Mouse (Mus musculus): ENCODE data around the gene Gpn3. TPM values are rescaled to one million over a fixed set of nuclear protein-coding genes. Genes with fewer than 3 reads are reported as not detected.

The Gpn3 gene
- polyA plus RNA-seq, 1 experiment from 2014 or later: 68.6 TPM

- no peaks in the 10 kb centered on the region for H3K27me3 ChIP-seq (ENCODE audit: control insufficient read depth, insufficient read depth, low read length)
- no peak for ATAC-seq (replicated peaks; ENCODE audit: extremely low read depth, insufficient read depth, low FRiP score)
- H3K27ac ChIP-seq (ENCODE audit: low read length): no peak overlapping the region
- WGBS: 87% methylated on average over 4 of the region's 4 CpGs
- peaks cover 14% of the 10 kb centered on the region for H3K36me3 ChIP-seq (ENCODE audit: control insufficient read depth, insufficient read depth)
- no peaks in the 10 kb centered on the region for H3K9me3 ChIP-seq (replicated peaks; ENCODE audit: control insufficient read depth, low read length)
- H3K4me2 ChIP-seq (ENCODE audit: low read depth, low read length): no peak overlapping the region
- peaks cover 8% of the 10 kb centered on the region for H3K4me1 ChIP-seq (ENCODE audit: control insufficient read depth, insufficient read depth, low read length)
- H3K9ac ChIP-seq (ENCODE audit: low read length): no peak overlapping the region
- no peak overlapping the region for H3K4me3 ChIP-seq (ENCODE audit: low read length)
These were observed 5.6 kb downstream of the Gpn3 start for GRCm38 (mm10) chr5:122377101-122377833.

GRCm38 (mm10) chr5:122378171-122378570 is 6.5 kb downstream of the Gpn3 start:
- no peak for ATAC-seq (replicated peaks; ENCODE audit: extremely low read depth, insufficient read depth, low FRiP score)

GRCm38 (mm10) chr5:122379374-122380155 is 7.9 kb downstream of the Gpn3 start:
- Histone ChIP-seq H3K27me3 (ENCODE audit: control insufficient read depth, insufficient read depth, low read length) (no peaks in the 10 kb centered on the region), H3K4me3 (ENCODE audit: low read length) (no peak overlapping the region), H3K27ac (ENCODE audit: low read length) (no peak overlapping the region), H3K9ac (ENCODE audit: low read length) (no peak overlapping the region), H3K36me3 (ENCODE audit: control insufficient read depth, insufficient read depth) (peaks cover 17% of the 10 kb centered on the region), H3K9me3 (replicated peaks; ENCODE audit: control insufficient read depth, low read length) (no peaks in the 10 kb centered on the region), H3K4me1 (ENCODE audit: control insufficient read depth, insufficient read depth, low read length) (no peaks in the 10 kb centered on the region), H3K4me2 (ENCODE audit: low read depth, low read length) (no peak overlapping the region)
- ATAC-seq (replicated peaks; ENCODE audit: extremely low read depth, insufficient read depth, low FRiP score): peak; percentile 63; the same call in 1 of the 2 replicates
- WGBS: 53% methylated on average over 11 of the region's 11 CpGs

More at GRCm38 (mm10) chr5:122378171-122378570, 6.5 kb downstream of the Gpn3 start:
- H3K4me1 ChIP-seq (ENCODE audit: control insufficient read depth, insufficient read depth, low read length): peaks cover 3% of the 10 kb centered on the region
- no peak overlapping the region for H3K4me2 ChIP-seq (ENCODE audit: low read depth, low read length)
- no peaks in the 10 kb centered on the region for H3K27me3 ChIP-seq (ENCODE audit: control insufficient read depth, insufficient read depth, low read length)
- H3K4me3 ChIP-seq (ENCODE audit: low read length): no peak overlapping the region
- WGBS: 92% methylated on average over 12 of the region's 12 CpGs
- no peaks in the 10 kb centered on the region for H3K9me3 ChIP-seq (replicated peaks; ENCODE audit: control insufficient read depth, low read length)
- peaks cover 17% of the 10 kb centered on the region for H3K36me3 ChIP-seq (ENCODE audit: control insufficient read depth, insufficient read depth)
- H3K27ac ChIP-seq (ENCODE audit: low read length): no peak overlapping the region
- no peak overlapping the region for H3K9ac ChIP-seq (ENCODE audit: low read length)

- ATAC-seq (replicated peaks; ENCODE audit: extremely low read depth, insufficient read depth, low FRiP score): no peak
- Histone ChIP-seq H3K4me3 (ENCODE audit: low read length) (no peak overlapping the region), H3K9ac (ENCODE audit: low read length) (no peak overlapping the region), H3K36me3 (ENCODE audit: control insufficient read depth, insufficient read depth) (no peaks in the 10 kb centered on the region), H3K9me3 (replicated peaks; ENCODE audit: control insufficient read depth, low read length) (no peaks in the 10 kb centered on the region), H3K27me3 (ENCODE audit: control insufficient read depth, insufficient read depth, low read length) (no peaks in the 10 kb centered on the region), H3K27ac (ENCODE audit: low read length) (no peak overlapping the region), H3K4me2 (ENCODE audit: low read depth, low read length) (no peak overlapping the region), H3K4me1 (ENCODE audit: control insufficient read depth, insufficient read depth, low read length) (peaks cover 9% of the 10 kb centered on the region)
- WGBS: 89% methylated on average over 5 of the region's 5 CpGs
These were observed 18.3 kb downstream of the Gpn3 start for GRCm38 (mm10) chr5:122390006-122390405.

GRCm38 (mm10) chr5:122390671-122391070 is 19.0 kb downstream of the Gpn3 start:
- no peak for ATAC-seq (replicated peaks; ENCODE audit: extremely low read depth, insufficient read depth, low FRiP score)
- Histone ChIP-seq H3K9ac (ENCODE audit: low read length) (no peak overlapping the region), H3K27ac (ENCODE audit: low read length) (no peak overlapping the region), H3K9me3 (replicated peaks; ENCODE audit: control insufficient read depth, low read length) (no peaks in the 10 kb centered on the region), H3K27me3 (ENCODE audit: control insufficient read depth, insufficient read depth, low read length) (no peaks in the 10 kb centered on the region), H3K4me1 (ENCODE audit: control insufficient read depth, insufficient read depth, low read length) (peaks cover 9% of the 10 kb centered on the region), H3K36me3 (ENCODE audit: control insufficient read depth, insufficient read depth) (no peaks in the 10 kb centered on the region), H3K4me2 (ENCODE audit: low read depth, low read length) (no peak overlapping the region), H3K4me3 (ENCODE audit: low read length) (no peak overlapping the region)

- H3K9me3 ChIP-seq (replicated peaks; ENCODE audit: control insufficient read depth, low read length): no peaks in the 10 kb centered on the region
- no peaks in the 10 kb centered on the region for H3K27me3 ChIP-seq (ENCODE audit: control insufficient read depth, insufficient read depth, low read length)
- no peak for ATAC-seq (replicated peaks; ENCODE audit: extremely low read depth, insufficient read depth, low FRiP score)
- H3K27ac ChIP-seq (ENCODE audit: low read length): no peak overlapping the region
- 48% methylated on average over 15 of the region's 16 CpGs for WGBS
- H3K36me3 ChIP-seq (ENCODE audit: control insufficient read depth, insufficient read depth): no peaks in the 10 kb centered on the region
- H3K4me2 ChIP-seq (ENCODE audit: low read depth, low read length): peak overlapping the region; percentile 48; the same call in 1 of the 2 replicates
- H3K4me3 ChIP-seq (ENCODE audit: low read length): peak overlapping the region; percentile 75
- H3K4me1 ChIP-seq (ENCODE audit: control insufficient read depth, insufficient read depth, low read length): peaks cover 9% of the 10 kb centered on the region
- H3K9ac ChIP-seq (ENCODE audit: low read length): no peak overlapping the region; the same call in 1 of the 2 replicates
These were observed 19.6 kb downstream of the Gpn3 start for GRCm38 (mm10) chr5:122391178-122391785.

GRCm38 (mm10) chr5:122391786-122392180 is 20.1 kb downstream of the Gpn3 start, which contains the start of gene Arpc3:
Gene Arpc3 (plus strand): TSS chr5:122391878.
- Histone ChIP-seq H3K4me3 (ENCODE audit: low read length) (peak within 1 kb of the TSS; percentile 75), H3K4me1 (ENCODE audit: control insufficient read depth, insufficient read depth, low read length) (peaks cover 9% of the 10 kb centered on the region), H3K9me3 (replicated peaks; ENCODE audit: control insufficient read depth, low read length) (no peaks in the 10 kb centered on the region), H3K9ac (ENCODE audit: low read length) (peak within 1 kb of the TSS; percentile 82), H3K27ac (ENCODE audit: low read length) (peak within 1 kb of the TSS; percentile 65), H3K4me2 (ENCODE audit: low read depth, low read length) (peak within 1 kb of the TSS; percentile 92), H3K36me3 (ENCODE audit: control insufficient read depth, insufficient read depth) (no peaks in the 10 kb centered on the region; the same call in 1 of the 2 replicates), H3K27me3 (ENCODE audit: control insufficient read depth, insufficient read depth, low read length) (no peaks in the 10 kb centered on the region)
- ATAC-seq (replicated peaks; ENCODE audit: extremely low read depth, insufficient read depth, low FRiP score): peak; percentile 82
- under 1% methylated on average over 38 of the region's 39 CpGs for WGBS

GRCm38 (mm10) chr5:122392227-122393004 is 20.7 kb downstream of the Gpn3 start:
- Histone ChIP-seq H3K9ac (ENCODE audit: low read length) (peak overlapping the region; percentile 82), H3K36me3 (ENCODE audit: control insufficient read depth, insufficient read depth) (peaks cover 6% of the 10 kb centered on the region), H3K27me3 (ENCODE audit: control insufficient read depth, insufficient read depth, low read length) (no peaks in the 10 kb centered on the region), H3K4me3 (ENCODE audit: low read length) (peak overlapping the region; percentile 75), H3K4me1 (ENCODE audit: control insufficient read depth, insufficient read depth, low read length) (peaks cover 9% of the 10 kb centered on the region), H3K9me3 (replicated peaks; ENCODE audit: control insufficient read depth, low read length) (no peaks in the 10 kb centered on the region), H3K4me2 (ENCODE audit: low read depth, low read length) (peak overlapping the region; percentile 92), H3K27ac (ENCODE audit: low read length) (peak overlapping the region; percentile 65)
- 9% methylated on average over 19 of the region's 19 CpGs for WGBS
- peak; percentile 45; the same call in 1 of the 2 replicates for ATAC-seq (replicated peaks; ENCODE audit: extremely low read depth, insufficient read depth, low FRiP score)
